Mouse (Mus musculus) MEL (cell line): ENCODE data around the gene Sult6b1. TPM values are rescaled to one million over a fixed set of nuclear protein-coding genes. Genes with fewer than 3 reads are reported as not detected.

ENCODE experiments used
- DNase-seq: peaks from one replicate; pipeline ENCODE4 v3.0.0; 2011; ENCODE audit warnings: low read depth, low spot score
- H3K27ac ChIP-seq: 2 replicates; pipeline ENCODE4 v1.5.1; 2012; ENCODE audit warnings: low read depth, mild to moderate bottlenecking, control low read depth, low read length, moderate library complexity; ENCODE audit not compliant: control insufficient read depth
- H3K27me3 ChIP-seq, 2 experiments: fragments of 150-350 bp in 1 of 2; sonication (generic) in 1 of 2; 2 replicates each; pipeline ENCODE4 v1.6.1; 2012; ENCODE audit warnings: low read length in 2 of 2, mild to moderate bottlenecking in 2 of 2, improper control_type of control experiment in 1 of 2, moderate library complexity in 1 of 2; ENCODE audit not compliant: insufficient read depth in 2 of 2, control insufficient read depth in 1 of 2
- H3K36me3 ChIP-seq, 2 experiments: 2 replicates each; pipeline ENCODE4 v1.6.1; 2012 to 2014; ENCODE audit warnings: low read length in 2 of 2, improper control_type of control experiment in 1 of 2, inconsistent platforms in 1 of 2, mild to moderate bottlenecking in 1 of 2; ENCODE audit not compliant: insufficient read depth in 2 of 2, control insufficient read depth in 1 of 2
- H3K4me1 ChIP-seq, 2 experiments: fragments of 150-350 bp in 1 of 2; sonication (generic) in 1 of 2; 2 replicates each; pipeline ENCODE4 v1.6.1; 2012; ENCODE audit warnings: low read length in 2 of 2, improper control_type of control experiment in 1 of 2, mild to moderate bottlenecking in 1 of 2; ENCODE audit not compliant: insufficient read depth in 2 of 2, control insufficient read depth in 1 of 2
- H3K4me3 ChIP-seq, 2 experiments: fragments of 150-350 bp in 1 of 2; sonication (generic) in 1 of 2; 2 replicates each; pipeline ENCODE4 v1.5.1; 2012; ENCODE audit warnings: low read depth in 2 of 2, low read length in 2 of 2, mild to moderate bottlenecking in 2 of 2, moderate library complexity in 2 of 2, control low read depth in 1 of 2, improper control_type of control experiment in 1 of 2; ENCODE audit not compliant: control insufficient read depth in 1 of 2, insufficient read depth in 1 of 2
- H3K79me2 ChIP-seq: 2 replicates; pipeline ENCODE4 v1.6.1; 2012; ENCODE audit warnings: mild to moderate bottlenecking, low read length, moderate library complexity; ENCODE audit not compliant: control insufficient read depth, poor library complexity, insufficient read depth
- H3K9ac ChIP-seq: 2 replicates; pipeline ENCODE4 v1.6.1; 2012; ENCODE audit warnings: low read depth, mild to moderate bottlenecking, control low read depth, low read length, moderate library complexity; ENCODE audit not compliant: control insufficient read depth, poor library complexity, severe bottlenecking
- H3K9me3 ChIP-seq: fragments of 150-350 bp; sonication (generic); replicated peaks from 2 replicates; pipeline ENCODE4 v1.6.1; 2012; ENCODE audit warnings: mild to moderate bottlenecking, low read length, improper control_type of control experiment, moderate library complexity; ENCODE audit not compliant: insufficient read depth
- BHLHE40 ChIP-seq: IDR thresholded peaks from 2 replicates; pipeline ENCODE4 v1.6.1; 2012; ENCODE audit warnings: low read depth, mild to moderate bottlenecking, inconsistent platforms, low read length, improper control_type of control experiment, borderline replicate concordance
- CTCF ChIP-seq, 3 experiments: IDR thresholded peaks in 2 of 3; conservative IDR thresholded peaks in 1 of 3; 2 replicates each; pipeline ENCODE4 v1.5.1; 2011 to 2012; ENCODE audit warnings: low read length in 3 of 3, low read depth in 2 of 3, mild to moderate bottlenecking in 2 of 3, improper control_type of control experiment in 1 of 3, inconsistent platforms in 1 of 3, mixed read lengths in 1 of 3, moderate library complexity in 1 of 3; ENCODE audit not compliant: control insufficient read depth in 1 of 3, insufficient read depth in 1 of 3, poor library complexity in 1 of 3, severe bottlenecking in 1 of 3
- ELF1 ChIP-seq: IDR thresholded peaks from 2 replicates; pipeline ENCODE4 v1.6.1; 2014; ENCODE audit warnings: low read depth, mild to moderate bottlenecking, inconsistent platforms, low read length, improper control_type of control experiment, moderate library complexity
- ETS1 ChIP-seq: IDR thresholded peaks from 2 replicates; pipeline ENCODE4 v1.6.1; 2012; ENCODE audit warnings: low read depth, mild to moderate bottlenecking, inconsistent platforms, low read length, improper control_type of control experiment, moderate library complexity
- JUND ChIP-seq: IDR thresholded peaks from 2 replicates; pipeline ENCODE4 v1.6.1; 2011; ENCODE audit warnings: low read depth, mild to moderate bottlenecking, improper control_type of control experiment, low read length
- MAFK ChIP-seq: IDR thresholded peaks from 2 replicates; pipeline ENCODE4 v1.6.1; 2011; ENCODE audit warnings: low read depth, mild to moderate bottlenecking, low read length, improper control_type of control experiment, borderline replicate concordance
- MXI1 ChIP-seq: IDR thresholded peaks from 2 replicates; pipeline ENCODE4 v1.6.1; 2011; ENCODE audit warnings: mild to moderate bottlenecking, low read depth, low read length, improper control_type of control experiment
- NRF1 ChIP-seq: IDR thresholded peaks from 2 replicates; pipeline ENCODE4 v1.6.1; 2014; ENCODE audit warnings: low read depth, mild to moderate bottlenecking, inconsistent platforms, low read length, improper control_type of control experiment, moderate library complexity; ENCODE audit not compliant: poor library complexity, insufficient read depth, severe bottlenecking
- POLR2A ChIP-seq, 2 experiments: IDR thresholded peaks; 2 replicates each; pipeline ENCODE4 v1.6.1; 2011 to 2012; ENCODE audit warnings: low read length in 2 of 2, mild to moderate bottlenecking in 2 of 2, control low read depth in 1 of 2, improper control_type of control experiment in 1 of 2, low read depth in 1 of 2, moderate library complexity in 1 of 2; ENCODE audit not compliant: control insufficient read depth in 1 of 2, insufficient read depth in 1 of 2, poor library complexity in 1 of 2
- POLR2AphosphoS5 ChIP-seq: IDR thresholded peaks from 2 replicates; pipeline ENCODE4 v1.6.1; 2012; ENCODE audit warnings: low read depth, borderline replicate concordance, mild to moderate bottlenecking, inconsistent platforms, low read length, moderate library complexity, mixed read lengths
- RCOR1 ChIP-seq: IDR thresholded peaks from 2 replicates; pipeline ENCODE4 v1.6.1; 2012; ENCODE audit warnings: low read depth, mild to moderate bottlenecking, inconsistent platforms, low read length, improper control_type of control experiment
- SIN3A ChIP-seq: IDR thresholded peaks from 2 replicates; pipeline ENCODE4 v1.6.1; 2012; ENCODE audit warnings: low read length, improper control_type of control experiment, inconsistent platforms
- USF1 ChIP-seq: IDR thresholded peaks from 2 replicates; pipeline ENCODE4 v1.6.1; 2014; ENCODE audit warnings: low read depth, mild to moderate bottlenecking, inconsistent platforms, low read length, improper control_type of control experiment, moderate library complexity
- USF2 ChIP-seq, 2 experiments: IDR thresholded peaks; 2 replicates each; pipeline ENCODE4 v1.6.1; 2011 to 2012; ENCODE audit warnings: improper control_type of control experiment in 2 of 2, low read length in 2 of 2, borderline replicate concordance in 1 of 2, inconsistent platforms in 1 of 2, low read depth in 1 of 2, mild to moderate bottlenecking in 1 of 2; ENCODE audit not compliant: insufficient read depth in 1 of 2
- ZMIZ1 ChIP-seq: IDR thresholded peaks from 2 replicates; pipeline ENCODE4 v1.6.1; 2012; ENCODE audit warnings: low read depth, mild to moderate bottlenecking, inconsistent platforms, low read length, improper control_type of control experiment, moderate library complexity
- polyA plus RNA-seq, 2 experiments: library from polyadenylated mRNA; stranded (reverse) in 1 of 2; unstranded in 1 of 2; fragments of >175 nt in 1 of 2; fragments of >200 nt in 1 of 2; gene quantifications; 2 replicates each; pipeline versions ENCODE4 v1.2.1 to v1.2.4; 2012; ENCODE audit warnings: low replicate concordance in 2 of 2, low read depth in 1 of 2; ENCODE audit not compliant: insufficient read length in 2 of 2, insufficient read depth in 1 of 2, missing spikeins in 1 of 2
- total RNA-seq: library from RNA; depleted of rRNA; stranded (reverse); fragments of 300-350 nt; gene quantifications from 2 replicates; pipeline ENCODE4 v1.2.3, GENCODE M21; 2012

The Sult6b1 gene
- total and polyA plus RNA-seq, 3 experiments = 0.29 TPM; not detected in 2

GRCm38 (mm10) chr17:78856243-78856642, 50.5 kb downstream of the Sult6b1 start:
- Histone ChIP-seq H3K27me3 (no peaks in the 10 kb centered on the region), H3K4me1 (no peaks in the 10 kb centered on the region), H3K4me3 (no peak overlapping the region), H3K27ac (no peak overlapping the region), H3K79me2 (no peaks in the 10 kb centered on the region), H3K36me3 (peaks cover 0 to 4% of the 10 kb centered on the region in 2 experiments; a peak in 2 of 4 replicates), H3K9me3 (no peaks in the 10 kb centered on the region), H3K9ac (no peak overlapping the region)
- no peak for DNase-seq
- TF ChIP-seq JUND (no peak), SIN3A (no peak), CTCF (IDR thresholded peaks at IDR 0.05 in 2 of 3, conservative IDR thresholded peaks at IDR 0.05 in 1 of 3; ENCODE audit: control insufficient read depth in 1 of 3, insufficient read depth in 1 of 3, low read depth in 2 of 3, low read length in 3 of 3, poor library complexity in 1 of 3, severe bottlenecking in 1 of 3) (no peak), USF1 (no peak), POLR2AphosphoS5 (no peak), ELF1 (no peak), BHLHE40 (no peak), MAFK (no peak), RCOR1 (no peak), POLR2A (IDR thresholded peaks at IDR 0.05; ENCODE audit: control insufficient read depth in 1 of 2, insufficient read depth in 1 of 2, low read depth in 1 of 2, low read length in 2 of 2, poor library complexity in 1 of 2) (no peak), ZMIZ1 (no peak), ETS1 (no peak), MXI1 (no peak)

DNA sequence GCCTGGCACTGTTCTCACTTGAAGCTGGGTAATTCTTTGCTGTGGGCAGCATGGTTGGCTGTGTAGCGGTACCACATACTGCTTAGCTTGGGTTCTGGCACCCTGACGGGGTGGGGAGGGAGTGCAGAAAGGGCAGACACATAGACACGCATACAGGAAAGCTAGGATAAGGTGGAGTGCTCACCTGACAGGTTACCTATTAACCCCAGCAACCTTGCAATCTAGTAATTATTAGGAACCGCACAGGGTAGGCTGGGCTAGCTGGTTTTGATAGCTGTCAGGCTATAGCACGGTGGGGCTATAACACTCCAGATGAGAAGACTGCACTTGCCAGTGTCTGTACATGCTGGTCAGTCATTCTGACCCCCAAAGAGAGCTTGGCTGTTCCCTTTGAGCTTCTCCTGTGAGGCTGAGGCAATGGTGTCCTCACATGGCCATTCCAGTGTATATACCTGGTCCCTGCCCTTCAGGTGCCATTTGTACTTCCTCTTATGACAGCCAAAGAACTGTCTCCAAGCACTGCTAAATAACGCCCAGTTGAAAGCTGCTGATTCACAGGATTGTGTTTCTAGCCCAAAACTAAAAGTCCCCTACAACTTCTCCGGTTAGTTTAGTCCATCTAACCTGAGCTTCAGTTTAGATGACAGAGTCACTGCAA, 64.4 kb downstream of the Sult6b1 start:
- Histone ChIP-seq H3K9me3 (no peaks in the 10 kb centered on the region), H3K27me3 (no peaks in the 10 kb centered on the region), H3K36me3 (no peaks in the 10 kb centered on the region)
- no peak for DNase-seq
- TF ChIP-seq RCOR1 (no peak), CTCF (IDR thresholded peaks at IDR 0.05 in 2 of 3, conservative IDR thresholded peaks at IDR 0.05 in 1 of 3; ENCODE audit: control insufficient read depth in 1 of 3, insufficient read depth in 1 of 3, low read depth in 2 of 3, low read length in 3 of 3, poor library complexity in 1 of 3, severe bottlenecking in 1 of 3) (no peak), USF2 (IDR thresholded peaks at IDR 0.05; ENCODE audit: borderline replicate concordance in 1 of 2, insufficient read depth in 1 of 2, low read depth in 1 of 2, low read length in 2 of 2) (no peak), NRF1 (no peak)
- TF ChIP-seq, all 39 proteins: peak for 0
- H3K4me1 ChIP-seq = no peaks in the 10 kb centered on the region
- no peaks in the 10 kb centered on the region for H3K79me2 ChIP-seq
- no peak overlapping the region for H3K4me3 ChIP-seq
- no peak overlapping the region for H3K9ac ChIP-seq
- H3K27ac ChIP-seq = no peak overlapping the region
